ENCODE assay signal across 8 mouse cellular contexts in genomic region chr9:42896421-42897210, GRCm38 (mm10). TPM values are rescaled to one million over a fixed set of nuclear protein-coding genes. Genes with fewer than 3 reads are reported as not detected.
DNase-seq lines count a peak whose midpoint lies in the region; ATAC-seq lines count a peak whose summit lies in the region.

No protein-coding gene starts in this region.

- no peak overlapping the region for H3K27ac ChIP-seq in heart, embryonic 14.5 days (replicated peaks in 1 of 2; ENCODE audit: control insufficient read depth in 1 of 2, insufficient read depth in 1 of 2, low read depth in 2 of 2, low read length in 2 of 2)
- H3K27ac ChIP-seq in embryonic facial prominence, embryonic 11.5 days (replicated peaks; ENCODE audit: low read depth, low read length) = no peak overlapping the region
- no peak overlapping the region for H3K27ac ChIP-seq in intestine, embryonic 14.5 days (ENCODE audit: low read depth)
- H3K27ac ChIP-seq in neural tube, embryonic 11.5 days (ENCODE audit: low read depth, low read length) = no peak overlapping the region

- 11% methylated on average over 16 of the region's 16 CpGs for WGBS in heart, embryonic 14.5 days
- WGBS in embryonic facial prominence, embryonic 11.5 days = 3% methylated on average over 16 of the region's 16 CpGs
- WGBS in intestine, embryonic 14.5 days = 6% methylated on average over 16 of the region's 16 CpGs
- WGBS in neural tube, embryonic 11.5 days = 5% methylated on average over 16 of the region's 16 CpGs

- peak overlapping the region; percentile 49 to 50; a peak in 3 of 4 replicates for H3K4me3 ChIP-seq in heart, embryonic 14.5 days (ENCODE audit: control insufficient read depth in 1 of 2, insufficient read depth in 1 of 2, low read depth in 1 of 2, low read length in 2 of 2)
- peak overlapping the region; percentile 42 for H3K4me3 ChIP-seq in embryonic facial prominence, embryonic 11.5 days (ENCODE audit: low read depth, low read length)
- H3K4me3 ChIP-seq in intestine, embryonic 14.5 days (ENCODE audit: low read depth, low read length) = peak overlapping the region; percentile 45
- peak overlapping the region; percentile 50 for H3K4me3 ChIP-seq in neural tube, embryonic 11.5 days (ENCODE audit: low read depth, low read length)

- 0 out of 2 replicates have a peak, but pooled peaks cover 2% of the 10 kb centered on the region for H3K9me3 ChIP-seq in heart, embryonic 14.5 days (ENCODE audit: control insufficient read depth, low read length)
- H3K9me3 ChIP-seq in embryonic facial prominence, embryonic 11.5 days (replicated peaks; ENCODE audit: control insufficient read depth, low read length) = no peaks in the 10 kb centered on the region
- no peaks in the 10 kb centered on the region for H3K9me3 ChIP-seq in intestine, embryonic 14.5 days (ENCODE audit: control insufficient read depth, low read length)
- H3K9me3 ChIP-seq in neural tube, embryonic 11.5 days (ENCODE audit: control insufficient read depth, low read length) = no peaks in the 10 kb centered on the region

- no peak overlapping the region for H3K9ac ChIP-seq in heart, embryonic 14.5 days (ENCODE audit: low read length)
- no peak overlapping the region; the same call in 1 of the 2 replicates for H3K9ac ChIP-seq in embryonic facial prominence, embryonic 11.5 days (replicated peaks; ENCODE audit: low read length)
- H3K9ac ChIP-seq in intestine, embryonic 14.5 days (ENCODE audit: low read length) = no peak overlapping the region; the same call in 1 of the 2 replicates
- no peak overlapping the region for H3K9ac ChIP-seq in neural tube, embryonic 11.5 days (ENCODE audit: low read length)

- H3K4me2 ChIP-seq in heart, embryonic 14.5 days (ENCODE audit: low read length) = peak overlapping the region; percentile 97
- peak overlapping the region; percentile 98 for H3K4me2 ChIP-seq in embryonic facial prominence, embryonic 11.5 days (ENCODE audit: low read depth, low read length)
- peak overlapping the region; percentile 97 for H3K4me2 ChIP-seq in intestine, embryonic 14.5 days (ENCODE audit: low read length)
- peak overlapping the region; percentile 96 for H3K4me2 ChIP-seq in neural tube, embryonic 11.5 days (ENCODE audit: low read depth)

- intact Hi-C loops in left cerebral cortex, postnatal 25 days (cut with DNase I) = no loop called here

- H3K27me3 ChIP-seq in heart, embryonic 14.5 days (ENCODE audit: control insufficient read depth, insufficient read depth, low read length) = peaks cover 44% of the 10 kb centered on the region
- peaks cover 4% of the 10 kb centered on the region; the same call in 1 of the 2 replicates for H3K27me3 ChIP-seq in embryonic facial prominence, embryonic 11.5 days (ENCODE audit: control insufficient read depth, insufficient read depth, low read length)
- no peaks in the 10 kb centered on the region for H3K27me3 ChIP-seq in intestine, embryonic 14.5 days (replicated peaks; ENCODE audit: control insufficient read depth, insufficient read depth, low read length)
- H3K27me3 ChIP-seq in neural tube, embryonic 11.5 days (ENCODE audit: control insufficient read depth, insufficient read depth, low read length) = 0 out of 2 replicates have a peak, but pooled peaks cover 3% of the 10 kb centered on the region

- H3K4me1 ChIP-seq in heart, embryonic 14.5 days (ENCODE audit: control insufficient read depth in 2 of 2, insufficient read depth in 2 of 2, low read length in 2 of 2) = peaks cover 8 to 13% of the 10 kb centered on the region in 2 experiments
- peaks cover 8% of the 10 kb centered on the region for H3K4me1 ChIP-seq in embryonic facial prominence, embryonic 11.5 days (ENCODE audit: control insufficient read depth, insufficient read depth, low read length)
- H3K4me1 ChIP-seq in intestine, embryonic 14.5 days (replicated peaks; ENCODE audit: control insufficient read depth, insufficient read depth, low read length) = peaks cover 14% of the 10 kb centered on the region
- peaks cover 12% of the 10 kb centered on the region for H3K4me1 ChIP-seq in neural tube, embryonic 11.5 days (ENCODE audit: control insufficient read depth, insufficient read depth, low read length)

- no peak for DNase-seq in heart, adult 11 months
- peak; percentile 54 for DNase-seq in embryonic facial prominence, embryonic 11.5 days (ENCODE audit: low spot score)
- no peak for DNase-seq in intestine, embryonic 14.5 days (ENCODE audit: low spot score)
- DNase-seq in neural tube, embryonic 11.5 days (ENCODE audit: low spot score) = peak; percentile 39
- no peak for DNase-seq in left cerebral cortex, postnatal 25 days (ENCODE audit: low spot score in 2 of 2)
- DNase-seq in adrenal gland, postnatal 14 days = no peak
- DNase-seq in lung, postnatal 10 days = no peak

- H3K36me3 ChIP-seq in heart, embryonic 14.5 days (ENCODE audit: control insufficient read depth, insufficient read depth, low read length) = no peaks in the 10 kb centered on the region
- no peaks in the 10 kb centered on the region for H3K36me3 ChIP-seq in embryonic facial prominence, embryonic 11.5 days (replicated peaks; ENCODE audit: control insufficient read depth, insufficient read depth, low read depth, low read length)
- no peaks in the 10 kb centered on the region for H3K36me3 ChIP-seq in intestine, embryonic 14.5 days (ENCODE audit: control insufficient read depth, insufficient read depth, low read length)
- no peaks in the 10 kb centered on the region for H3K36me3 ChIP-seq in neural tube, embryonic 11.5 days (ENCODE audit: control insufficient read depth, insufficient read depth, low read length)

- no peak for ATAC-seq in heart, embryonic 14.5 days (ENCODE audit: insufficient number of reproducible peaks, insufficient read depth, low FRiP score, low read depth)
- no peak for ATAC-seq in embryonic facial prominence, embryonic 11.5 days (replicated peaks; ENCODE audit: insufficient number of reproducible peaks, low FRiP score, low TSS enrichment, low read depth)
- ATAC-seq in intestine, embryonic 14.5 days (replicated peaks; ENCODE audit: low FRiP score, low TSS enrichment, low read depth) = no peak
- no peak for ATAC-seq in neural tube, embryonic 11.5 days (ENCODE audit: insufficient read depth, low FRiP score, low TSS enrichment)

RNA-seq across cellular contexts. Expression of gene Grik4, which starts 47.7 kb away (rescaled TPM):
- polyA plus RNA-seq in heart, embryonic 14.5 days (2014; fragmentation: Nextera tagmentation; extraction: Ambion mirVana) = 0.09 TPM in 1 of 2 replicates, not detected in the other
- polyA plus RNA-seq in embryonic facial prominence, embryonic 11.5 days (2014; fragmentation: Nextera tagmentation; extraction: Ambion mirVana) = 0.49 and 0.89 TPM in 2 replicates
- polyA plus RNA-seq in intestine, embryonic 14.5 days (2014; fragmentation: Nextera tagmentation; extraction: Ambion mirVana) = 1.3 and 1.8 TPM in 2 replicates
- 1.4 and 2.5 TPM in 2 replicates for polyA plus RNA-seq in neural tube, embryonic 11.5 days (2014; fragmentation: Nextera tagmentation; extraction: Ambion mirVana)
- 10 to 100 TPM; 17.7 to 18.5 TPM for total RNA-seq in left cerebral cortex, postnatal 25 days (2021)
- total RNA-seq in adrenal gland, postnatal 14 days (2021) = 1.3 and 1.5 TPM in 2 replicates

Comparison
In these comparisons a context has a peak if more than half of its experiments do, and no peak if none do; other contexts are left out.
1. DNase-seq: peak in embryonic facial prominence, embryonic 11.5 days (single experiment) and neural tube, embryonic 11.5 days (single experiment); none in heart, adult 11 months (single experiment), intestine, embryonic 14.5 days (single experiment), left cerebral cortex, postnatal 25 days (0 of 2), adrenal gland, postnatal 14 days (single experiment) and lung, postnatal 10 days (single experiment).
2. Peak in every context shown above with its lines, with median percentiles within 50 percentile points of each other: H3K4me2 ChIP-seq and H3K4me3 ChIP-seq.